Mouse (Mus musculus): ENCODE measurements around the gene Ddx27.

DNA sequence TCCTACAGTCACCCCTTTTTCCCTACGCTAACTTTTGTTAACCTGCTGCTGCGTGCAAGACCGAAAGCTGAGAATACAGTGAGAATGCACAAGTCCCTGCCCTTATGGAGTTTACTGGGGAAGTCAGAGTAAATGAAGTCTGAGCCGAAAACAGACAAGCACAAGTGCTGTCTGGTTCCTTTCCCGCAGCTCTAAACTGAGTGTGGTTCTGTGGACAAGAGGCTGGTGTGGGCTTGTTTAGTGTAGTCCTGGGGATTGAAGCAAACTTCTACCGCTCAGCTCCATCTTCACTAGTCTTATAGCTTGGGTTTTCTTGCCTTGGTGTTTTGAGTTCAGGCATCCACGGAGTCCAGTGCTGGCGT, 18.5 kb upstream of the Ddx27 start:
- TF ChIP-seq CTCF (IDR thresholded peaks at IDR 0.05; ENCODE audit: insufficient read depth, low read length) (no peak), POLR2A (IDR thresholded peaks at IDR 0.05; ENCODE audit: borderline replicate concordance, extremely low read depth, low read depth, low read length) (no peak)
